Mouse (Mus musculus): ENCODE measurements around the gene Abcf2. TPM values are rescaled to one million over a fixed set of nuclear protein-coding genes. Genes with fewer than 3 reads are reported as not detected.

Gene Abcf2
- polyA plus RNA-seq, 1 experiment from 2014 or later = 128 TPM

- peak overlapping the region; percentile 100; the same call in 1 of the 2 replicates for H3K27ac ChIP-seq
- no peak overlapping the region for H3K9ac ChIP-seq
- peak overlapping the region; percentile 92 for H3K4me2 ChIP-seq (replicated peaks)
- no peaks in the 10 kb centered on the region for H3K9me3 ChIP-seq
- ATAC-seq (ENCODE audit: low FRiP score, low read depth) = no peak
- 66% methylated on average over 2 of the region's 2 CpGs for WGBS
- H3K4me3 ChIP-seq = peak overlapping the region; percentile 72
- peaks cover 70% of the 10 kb centered on the region for H3K4me1 ChIP-seq
- peaks cover 10% of the 10 kb centered on the region for H3K36me3 ChIP-seq
- no peaks in the 10 kb centered on the region for H3K27me3 ChIP-seq
Measured at GRCm38 (mm10) chr5:24600236-24600635, 23.0 kb upstream of the Abcf2 start.

- H3K9ac ChIP-seq = peak overlapping the region; percentile 76
- WGBS = 10% methylated on average over 8 of the region's 8 CpGs
- peak overlapping the region; percentile 56 for H3K4me3 ChIP-seq
- H3K4me1 ChIP-seq = peaks cover 66% of the 10 kb centered on the region
- H3K27ac ChIP-seq = no peak overlapping the region; the same call in 1 of the 2 replicates
- H3K27me3 ChIP-seq = no peaks in the 10 kb centered on the region
- H3K9me3 ChIP-seq = no peaks in the 10 kb centered on the region
- H3K4me2 ChIP-seq (replicated peaks) = peak overlapping the region; percentile 99
- H3K36me3 ChIP-seq = peaks cover 21% of the 10 kb centered on the region
- no peak for ATAC-seq (ENCODE audit: low FRiP score, low read depth)
Measured at GRCm38 (mm10) chr5:24599137-24599536, 21.9 kb upstream of the Abcf2 start.

GRCm38 (mm10) chr5:24598570-24599006, 21.3 kb upstream of the Abcf2 start:
- Histone ChIP-seq H3K9me3 (no peaks in the 10 kb centered on the region), H3K36me3 (peaks cover 26% of the 10 kb centered on the region), H3K27ac (no peak overlapping the region; the same call in 1 of the 2 replicates), H3K4me2 (replicated peaks) (peak overlapping the region; percentile 99), H3K4me1 (peaks cover 61% of the 10 kb centered on the region), H3K4me3 (peak overlapping the region; percentile 56), H3K9ac (peak overlapping the region; percentile 76), H3K27me3 (no peaks in the 10 kb centered on the region)
- no peak for ATAC-seq (ENCODE audit: low FRiP score, low read depth)
- under 1% methylated on average over 38 of the region's 41 CpGs for WGBS

GRCm38 (mm10) chr5:24597901-24598569, 20.8 kb upstream of the Abcf2 start:
- H3K4me2 ChIP-seq (replicated peaks) = peak overlapping the region; percentile 99
- H3K27me3 ChIP-seq = no peaks in the 10 kb centered on the region
- H3K36me3 ChIP-seq = peaks cover 32% of the 10 kb centered on the region
- peaks cover 55% of the 10 kb centered on the region for H3K4me1 ChIP-seq
- peak overlapping the region; percentile 76 for H3K9ac ChIP-seq
- WGBS = 23% methylated on average over 15 of the region's 15 CpGs
- H3K9me3 ChIP-seq = no peaks in the 10 kb centered on the region
- H3K27ac ChIP-seq = no peak overlapping the region
- H3K4me3 ChIP-seq = peak overlapping the region; percentile 56
- ATAC-seq (ENCODE audit: low FRiP score, low read depth) = no peak

- peaks cover 40% of the 10 kb centered on the region for H3K36me3 ChIP-seq
- peak; percentile 16; the same call in 1 of the 2 replicates for ATAC-seq (ENCODE audit: low FRiP score, low read depth)
- H3K4me2 ChIP-seq (replicated peaks) = peak overlapping the region; percentile 25
- H3K9me3 ChIP-seq = no peaks in the 10 kb centered on the region
- peak overlapping the region; percentile 51 for H3K9ac ChIP-seq
- 50% methylated on average over 2 of the region's 2 CpGs for WGBS
- H3K27ac ChIP-seq = peak overlapping the region; percentile 61; the same call in 1 of the 2 replicates
- no peaks in the 10 kb centered on the region for H3K27me3 ChIP-seq
- peaks cover 50% of the 10 kb centered on the region for H3K4me1 ChIP-seq
- no peak overlapping the region for H3K4me3 ChIP-seq
Measured at GRCm38 (mm10) chr5:24597221-24597728, 20.0 kb upstream of the Abcf2 start.

- peak overlapping the region; percentile 25 for H3K4me2 ChIP-seq (replicated peaks)
- no peaks in the 10 kb centered on the region for H3K9me3 ChIP-seq
- peaks cover 46% of the 10 kb centered on the region for H3K36me3 ChIP-seq
- no peaks in the 10 kb centered on the region; the same call in 1 of the 2 replicates for H3K27me3 ChIP-seq
- H3K27ac ChIP-seq = peak overlapping the region; percentile 61; the same call in 1 of the 2 replicates
- 23% methylated on average over 11 of the region's 11 CpGs for WGBS
- ATAC-seq (ENCODE audit: low FRiP score, low read depth) = no peak
- H3K9ac ChIP-seq = peak overlapping the region; percentile 51
- H3K4me1 ChIP-seq = peaks cover 55% of the 10 kb centered on the region
- H3K4me3 ChIP-seq = no peak overlapping the region
Measured at GRCm38 (mm10) chr5:24596519-24597171, 19.4 kb upstream of the Abcf2 start.

- peaks cover 58% of the 10 kb centered on the region for H3K4me1 ChIP-seq
- H3K27ac ChIP-seq = no peak overlapping the region
- 71% methylated on average over 14 of the region's 14 CpGs for WGBS
Measured at GRCm38 (mm10) chr5:24595786-24596380, 18.6 kb upstream of the Abcf2 start.

GRCm38 (mm10) chr5:24595261-24595660, 18.0 kb upstream of the Abcf2 start:
- peaks cover 60% of the 10 kb centered on the region for H3K36me3 ChIP-seq

More at GRCm38 (mm10) chr5:24595786-24596380, 18.6 kb upstream of the Abcf2 start:
- no peak overlapping the region for H3K9ac ChIP-seq
- H3K4me2 ChIP-seq (replicated peaks) = 0 out of 2 replicates have a peak overlapping the region, but pooled peaks have one; percentile 25
- no peaks in the 10 kb centered on the region; the same call in 1 of the 2 replicates for H3K27me3 ChIP-seq
- H3K36me3 ChIP-seq = peaks cover 53% of the 10 kb centered on the region
- H3K4me3 ChIP-seq = no peak overlapping the region
- no peak for ATAC-seq (ENCODE audit: low FRiP score, low read depth)
- no peaks in the 10 kb centered on the region for H3K9me3 ChIP-seq

GRCm38 (mm10) chr5:24594346-24594745, 17.1 kb upstream of the Abcf2 start:
- no peak for ATAC-seq (ENCODE audit: low FRiP score, low read depth)
- Histone ChIP-seq H3K27me3 (no peaks in the 10 kb centered on the region; the same call in 1 of the 2 replicates), H3K4me2 (replicated peaks) (no peak overlapping the region), H3K4me1 (peaks cover 45% of the 10 kb centered on the region), H3K9ac (no peak overlapping the region), H3K4me3 (no peak overlapping the region), H3K9me3 (no peaks in the 10 kb centered on the region), H3K36me3 (peaks cover 69% of the 10 kb centered on the region), H3K27ac (no peak overlapping the region)
- 95% methylated on average over 5 of the region's 5 CpGs for WGBS

More at GRCm38 (mm10) chr5:24595261-24595660, 18.0 kb upstream of the Abcf2 start:
- no peak overlapping the region for H3K4me2 ChIP-seq (replicated peaks)
- H3K4me1 ChIP-seq = peaks cover 53% of the 10 kb centered on the region
- no peaks in the 10 kb centered on the region; the same call in 1 of the 2 replicates for H3K27me3 ChIP-seq
- no peak overlapping the region for H3K27ac ChIP-seq
- H3K9ac ChIP-seq = no peak overlapping the region
- H3K4me3 ChIP-seq = no peak overlapping the region
- WGBS = 87% methylated on average over 5 of the region's 5 CpGs
- no peaks in the 10 kb centered on the region for H3K9me3 ChIP-seq
- ATAC-seq (ENCODE audit: low FRiP score, low read depth) = no peak

GRCm38 (mm10) chr5:24593928-24594327, 16.7 kb upstream of the Abcf2 start:
- Histone ChIP-seq H3K4me3 (no peak overlapping the region), H3K4me1 (peaks cover 41% of the 10 kb centered on the region), H3K9ac (no peak overlapping the region), H3K27me3 (no peaks in the 10 kb centered on the region; the same call in 1 of the 2 replicates), H3K36me3 (peaks cover 73% of the 10 kb centered on the region), H3K27ac (no peak overlapping the region), H3K9me3 (no peaks in the 10 kb centered on the region), H3K4me2 (replicated peaks) (no peak overlapping the region)
- ATAC-seq (ENCODE audit: low FRiP score, low read depth) = no peak
- 73% methylated on average over 10 of the region's 10 CpGs for WGBS

GRCm38 (mm10) chr5:24593230-24593629, 16.0 kb upstream of the Abcf2 start:
- Histone ChIP-seq H3K4me3 (no peak overlapping the region), H3K4me1 (peaks cover 37% of the 10 kb centered on the region), H3K36me3 (peaks cover 80% of the 10 kb centered on the region)

More at GRCm38 (mm10) chr5:24593230-24593629, 16.0 kb upstream of the Abcf2 start:
- no peak overlapping the region for H3K4me2 ChIP-seq (replicated peaks)
- no peaks in the 10 kb centered on the region; the same call in 1 of the 2 replicates for H3K27me3 ChIP-seq
- H3K9ac ChIP-seq = no peak overlapping the region
- ATAC-seq (ENCODE audit: low FRiP score, low read depth) = no peak
- H3K27ac ChIP-seq = no peak overlapping the region
- no peaks in the 10 kb centered on the region for H3K9me3 ChIP-seq
- 75% methylated on average over 10 of the region's 10 CpGs for WGBS

All from limb, embryonic 13.5 days (tissue).